Mouse (Mus musculus) liver, adult 2 months (tissue): ENCODE data around the gene Clip2. TPM values are rescaled to one million over a fixed set of nuclear protein-coding genes. Genes with fewer than 3 reads are reported as not detected.

ENCODE experiments used
- DNase-seq: peaks from one replicate; pipeline ENCODE4 v3.0.0-alpha.2; 2011; ENCODE audit warnings: low read depth, low spot score; ENCODE audit errors: extremely low read depth
- H3K27ac ChIP-seq: fragments of 200-500 bp; replicated peaks from 2 replicates; pipeline ENCODE4 v1.5.1; 2012; ENCODE audit warnings: low read depth, mild to moderate bottlenecking, control low read depth, inconsistent platforms, low read length; ENCODE audit not compliant: insufficient read depth
- H3K27me3 ChIP-seq: fragments of 200-500 bp; 2 replicates; pipeline ENCODE4 v1.6.1; 2012; ENCODE audit warnings: mild to moderate bottlenecking, moderate library complexity, low read length, inconsistent platforms; ENCODE audit not compliant: control insufficient read depth, insufficient read depth
- H3K36me3 ChIP-seq: fragments of 200-500 bp; 2 replicates; pipeline ENCODE4 v1.6.1; 2012; ENCODE audit warnings: low read length, inconsistent platforms; ENCODE audit not compliant: control insufficient read depth, insufficient read depth
- H3K4me1 ChIP-seq: fragments of 200-500 bp; 2 replicates; pipeline ENCODE4 v1.6.1; 2011; ENCODE audit warnings: low read length; ENCODE audit not compliant: control insufficient read depth, insufficient read depth
- H3K4me3 ChIP-seq: fragments of 200-500 bp; 2 replicates; pipeline ENCODE4 v1.5.1; 2011; ENCODE audit warnings: low read depth, mild to moderate bottlenecking, control low read depth, low read length, moderate library complexity; ENCODE audit not compliant: insufficient read depth
- H3K79me2 ChIP-seq: fragments of 200-500 bp; 2 replicates; pipeline ENCODE4 v1.6.1; 2012; ENCODE audit warnings: inconsistent platforms, mild to moderate bottlenecking, low read length, moderate library complexity; ENCODE audit not compliant: control insufficient read depth, insufficient read depth
- H3K9ac ChIP-seq: fragments of 200-500 bp; 2 replicates; pipeline ENCODE4 v1.6.1; 2012; ENCODE audit warnings: low read depth, mild to moderate bottlenecking, control low read depth, inconsistent platforms, low read length
- CTCF ChIP-seq: fragments of 200-500 bp; IDR thresholded peaks from 2 replicates; pipeline ENCODE4 v1.5.1; 2011; ENCODE audit warnings: low read depth, low read length, control low read depth
- POLR2A ChIP-seq: fragments of 200-500 bp; IDR thresholded peaks from 2 replicates; pipeline ENCODE4 v1.6.1; 2011; ENCODE audit warnings: low read length, control low read depth; ENCODE audit not compliant: insufficient read depth; ENCODE audit errors: extremely low read depth
- WGBS: fragments of 180-500 bp; shearing (Covaris S2); methylation state at CpG from one replicate; pipeline ENCODE4 v1.1.7; 2018; 5-methylcytosine and 5-hydroxymethylcytosine counted together
- polyA plus RNA-seq: library from polyadenylated mRNA; depleted of rRNA; stranded (reverse); fragments of >200 nt; gene quantifications from 2 replicates; pipeline ENCODE4 v1.2.3, GENCODE M21; 2012
- total RNA-seq: library from RNA; depleted of rRNA; stranded (reverse); fragments of >200 nt; gene quantifications from 2 replicates; pipeline ENCODE4 v1.2.3, GENCODE M21; 2014

Clip2 gene
- total and polyA plus RNA-seq, 2 experiments = 0.92 to 1.6 TPM

DNA sequence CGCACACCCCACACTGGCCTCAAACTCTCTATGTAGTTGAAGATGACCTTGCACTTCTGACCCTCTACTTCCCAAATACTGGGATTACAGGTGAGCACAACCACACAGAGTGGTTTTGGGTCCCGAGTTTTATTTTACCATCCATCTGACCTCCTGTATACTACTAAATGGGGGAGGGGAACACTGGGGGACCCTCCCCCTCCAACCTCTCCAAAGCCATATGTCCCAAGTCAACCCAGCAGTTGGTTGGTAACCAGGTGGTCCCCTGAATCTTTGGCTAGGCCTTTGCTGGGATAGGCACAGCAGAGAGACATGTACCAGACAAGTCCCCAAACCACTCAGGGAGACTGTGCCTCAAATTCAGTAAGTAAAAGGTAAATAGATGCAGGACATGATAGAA, 94.9 kb downstream of the Clip2 start:
- WGBS = 81% methylated on average over 2 of the region's 2 CpGs
- TF ChIP-seq POLR2A (no peak), CTCF (no peak)
- no peak overlapping the region for H3K9ac ChIP-seq
- no peak overlapping the region for H3K4me3 ChIP-seq
- no peak overlapping the region for H3K27ac ChIP-seq
- peaks cover 20% of the 10 kb centered on the region for H3K79me2 ChIP-seq
- H3K36me3 ChIP-seq = no peaks in the 10 kb centered on the region
- no peaks in the 10 kb centered on the region for H3K27me3 ChIP-seq
- DNase-seq = no peak
- H3K4me1 ChIP-seq = peaks cover 4% of the 10 kb centered on the region; the same call in 1 of the 2 replicates

DNA sequence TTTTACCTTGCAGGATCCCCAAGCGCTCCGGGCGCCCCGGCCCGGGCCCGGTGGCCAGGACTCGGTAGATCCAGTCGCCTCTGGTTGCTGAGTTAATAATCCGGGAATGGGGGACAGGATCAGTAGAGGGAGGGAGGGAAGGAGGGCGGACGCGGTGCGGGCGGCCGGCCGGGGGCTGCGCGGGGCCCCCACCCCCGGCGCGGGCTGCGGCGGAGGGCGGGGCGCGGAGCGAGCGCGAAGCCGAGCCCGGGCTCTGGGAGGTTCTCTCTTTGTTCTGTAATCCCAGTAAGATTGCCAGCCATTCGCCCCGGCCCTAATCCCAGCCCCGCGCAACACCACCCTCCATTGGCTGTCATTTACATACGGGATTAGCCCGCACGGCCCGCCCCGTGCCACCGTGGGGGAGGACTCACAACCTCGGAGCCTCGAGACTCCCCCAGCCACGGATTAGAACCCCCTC, 95.7 kb downstream of the Clip2 start, which contains the start of gene Gtf2ird1:
Gene Gtf2ird1, minus strand, starts transcription at position 214 of the 460 bp plus-strand sequence.
- under 1% methylated on average over 41 of the region's 44 CpGs for WGBS
- Histone ChIP-seq H3K27ac (peak within 1 kb of the TSS; percentile 89), H3K79me2 (peaks cover 26% of the 10 kb centered on the region), H3K4me3 (peak within 1 kb of the TSS; percentile 79), H3K9ac (peak within 1 kb of the TSS; percentile 86), H3K36me3 (no peaks in the 10 kb centered on the region), H3K4me1 (peaks cover 4% of the 10 kb centered on the region; the same call in 1 of the 2 replicates), H3K27me3 (no peaks in the 10 kb centered on the region)
- DNase-seq = peak; percentile 46
- no peak for TF ChIP-seq CTCF
- no peak for TF ChIP-seq POLR2A

DNA sequence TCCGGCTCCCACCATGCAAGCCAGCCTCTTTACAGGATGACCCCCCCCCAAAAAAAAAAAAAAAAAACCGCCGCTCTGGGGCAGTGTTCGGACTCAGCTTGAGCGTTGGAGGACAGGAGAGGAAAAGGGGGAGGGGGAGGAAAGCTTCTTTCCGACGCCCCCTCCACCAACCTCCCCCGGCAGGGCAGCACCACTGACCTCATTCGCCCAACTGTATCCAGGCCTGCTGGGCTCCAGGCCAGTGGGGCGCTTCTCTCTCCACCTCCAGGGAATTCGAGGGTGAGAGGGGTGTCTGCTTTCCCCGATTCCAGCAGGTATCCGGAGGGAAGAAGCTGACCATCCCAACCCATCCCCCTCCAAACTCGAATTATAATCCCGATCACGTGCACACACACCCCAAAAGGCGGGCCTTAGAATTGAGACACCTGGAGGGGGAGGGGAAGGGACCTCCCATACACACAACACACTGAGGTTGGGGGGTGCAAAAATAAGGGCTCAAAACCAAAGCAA, 96.3 kb downstream of the Clip2 start:
- H3K27ac ChIP-seq = peak overlapping the region; percentile 89
- H3K4me1 ChIP-seq = peaks cover 4% of the 10 kb centered on the region; the same call in 1 of the 2 replicates
- no peaks in the 10 kb centered on the region for H3K27me3 ChIP-seq

DNA sequence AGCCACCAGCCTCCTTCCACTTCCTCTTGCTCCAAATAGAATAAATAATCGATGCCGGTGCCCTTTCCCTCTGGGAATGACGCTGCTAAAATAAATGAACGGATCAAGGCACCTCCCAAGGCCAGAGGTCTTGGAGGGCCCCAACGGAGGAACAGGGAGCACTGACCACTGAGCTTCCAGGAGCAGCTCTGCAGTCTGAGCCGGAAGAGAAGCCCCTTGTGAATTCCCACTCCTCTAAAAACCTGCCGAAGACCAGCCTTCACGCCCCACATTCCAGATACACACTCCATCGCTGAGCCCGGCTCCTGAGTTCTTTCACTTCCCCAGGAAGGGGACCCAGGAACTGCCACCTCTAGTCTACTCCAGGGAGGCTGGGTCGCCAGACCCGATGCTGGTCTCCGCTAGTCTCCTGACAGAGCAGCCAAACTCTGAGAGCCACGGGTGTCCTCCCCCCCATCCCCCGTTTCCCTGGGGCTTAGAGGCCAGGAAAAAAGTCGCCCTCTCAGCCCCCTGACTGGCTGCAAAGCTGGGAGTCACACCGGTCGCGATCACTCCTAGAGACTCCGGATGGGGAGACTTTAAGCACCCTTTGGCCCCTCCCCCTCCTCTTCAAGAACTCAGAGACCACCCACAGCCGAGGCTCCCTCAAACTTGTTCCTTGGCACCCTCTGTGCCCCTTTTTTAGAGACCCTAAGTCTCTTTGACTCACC, 96.9 kb downstream of the Clip2 start:
- 1% methylated on average over 21 of the region's 21 CpGs for WGBS
- Histone ChIP-seq H3K27ac (peak overlapping the region; percentile 89), H3K36me3 (no peaks in the 10 kb centered on the region)

More for the DNA sequence above, 96.3 kb downstream of the Clip2 start:
- TF ChIP-seq CTCF = no peak
- TF ChIP-seq POLR2A = 0 out of 2 replicates have a peak, but pooled peaks have one; percentile 24
- H3K36me3 ChIP-seq = no peaks in the 10 kb centered on the region
- H3K9ac ChIP-seq = peak overlapping the region; percentile 74
- H3K4me3 ChIP-seq = peak overlapping the region; percentile 79
- H3K79me2 ChIP-seq = peaks cover 26% of the 10 kb centered on the region
- WGBS = 0% methylated on average over 17 of the region's 17 CpGs
- DNase-seq = peak; percentile 68

DNA sequence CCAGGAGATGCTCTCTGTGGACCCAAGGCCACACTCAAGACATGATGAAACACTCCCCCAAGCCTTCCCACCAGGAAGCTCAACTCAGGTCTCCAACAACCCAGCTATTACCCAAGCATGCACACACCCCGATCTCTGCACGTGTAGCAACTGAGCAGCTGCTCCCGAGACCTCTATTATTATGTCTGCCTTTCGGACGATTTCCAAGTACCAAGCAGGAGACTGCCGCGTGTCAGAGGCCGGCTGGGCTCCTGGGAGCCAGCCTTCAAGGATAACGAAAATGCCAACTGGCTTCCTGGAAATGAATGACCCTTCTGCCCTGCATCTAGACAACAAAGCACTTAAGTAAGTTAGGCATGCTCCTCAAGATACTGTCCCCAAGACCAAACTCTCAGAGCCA, 97.8 kb downstream of the Clip2 start:
- no peaks in the 10 kb centered on the region for H3K27me3 ChIP-seq
- H3K4me3 ChIP-seq = no peak overlapping the region
- 49% methylated on average over 9 of the region's 9 CpGs for WGBS
- H3K4me1 ChIP-seq = peaks cover 4% of the 10 kb centered on the region; the same call in 1 of the 2 replicates
- no peak overlapping the region for H3K27ac ChIP-seq
- no peak overlapping the region for H3K9ac ChIP-seq
- no peak for DNase-seq
- TF ChIP-seq POLR2A = no peak
- no peak for TF ChIP-seq CTCF
- no peaks in the 10 kb centered on the region for H3K36me3 ChIP-seq
- peaks cover 29% of the 10 kb centered on the region for H3K79me2 ChIP-seq

More for the DNA sequence above, 96.9 kb downstream of the Clip2 start:
- Histone ChIP-seq H3K27me3 (no peaks in the 10 kb centered on the region), H3K9ac (peak overlapping the region; percentile 74), H3K79me2 (peaks cover 29% of the 10 kb centered on the region), H3K4me1 (peaks cover 4% of the 10 kb centered on the region; the same call in 1 of the 2 replicates), H3K4me3 (peak overlapping the region; percentile 79)
- TF ChIP-seq POLR2A (0 out of 2 replicates have a peak, but pooled peaks have one; percentile 13), CTCF (no peak)
- DNase-seq = peak; percentile 72
